Comparison of ENCODE assay signal across 12 mouse cellular contexts in the genomic region with DNA sequence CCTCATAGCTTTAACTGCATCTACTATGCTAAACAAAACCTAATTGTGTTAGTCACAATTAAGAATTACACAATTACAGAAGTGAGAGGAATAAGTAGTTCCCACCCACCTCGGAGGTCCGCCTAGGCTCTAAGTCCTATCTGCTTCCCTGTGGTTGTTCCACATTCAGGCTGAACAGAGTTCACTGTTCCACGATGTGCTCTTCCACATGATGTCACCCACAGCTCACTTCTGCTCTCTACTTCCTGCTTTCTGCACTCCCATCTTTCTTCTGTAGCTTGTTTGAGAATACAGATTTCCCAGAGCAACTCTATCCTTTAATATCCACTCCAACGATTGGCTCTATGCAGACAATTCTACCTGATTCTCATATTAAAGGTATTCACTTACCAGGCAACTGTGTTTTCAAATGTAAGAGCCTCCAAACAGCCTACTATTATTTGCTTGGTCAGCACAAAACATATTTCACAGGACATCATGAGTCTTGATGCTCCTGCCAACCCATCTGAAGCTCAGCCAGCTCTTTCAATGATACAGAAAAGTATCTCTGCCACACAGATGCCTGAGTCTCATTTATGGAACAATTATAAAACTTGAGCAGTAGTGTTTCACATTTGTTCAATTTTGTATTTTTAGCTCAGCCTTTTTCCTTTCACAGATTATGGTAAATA.
DNase-seq lines count a peak whose midpoint lies in the region; ATAC-seq and TF ChIP-seq lines count a peak whose summit lies in the region.
"Had no signal": no experiment of that assay in that cellular context is flagged by ENCODE, and none has a peak within 500 bp of the region (broad histone marks: within the 10 kb centered on the region; RNA-seq: fewer than 3 reads in every experiment).

No protein-coding gene starts in this region.

- H3K36me3 ChIP-seq in embryonic facial prominence, embryonic 15.5 days: no peaks in the 10 kb centered on the region
- H3K36me3 ChIP-seq in embryonic facial prominence, embryonic 10.5 days (replicated peaks): no peaks in the 10 kb centered on the region
- H3K36me3 ChIP-seq in hindbrain, postnatal 0 days (ENCODE audit: insufficient read depth, low read length): no peaks in the 10 kb centered on the region
- no peaks in the 10 kb centered on the region for H3K36me3 ChIP-seq in hindbrain, embryonic 16.5 days (ENCODE audit: control insufficient read depth, insufficient read depth, low read length)
- H3K36me3 ChIP-seq: liver, embryonic 13.5 days; stomach, embryonic 15.5 days had no signal

- 71% methylated on average over 4 of the region's 4 CpGs for WGBS in embryonic facial prominence, embryonic 15.5 days
- WGBS in embryonic facial prominence, embryonic 10.5 days: 88% methylated on average over 4 of the region's 4 CpGs
- WGBS in hindbrain, postnatal 0 days: 61% methylated on average over 4 of the region's 4 CpGs
- 74% methylated on average over 4 of the region's 4 CpGs for WGBS in hindbrain, embryonic 16.5 days

- TF ChIP-seq CTCF in hindbrain, postnatal 0 days (IDR thresholded peaks at IDR 0.05; ENCODE audit: low read depth): peak; percentile 23

- H3K4me2 ChIP-seq in embryonic facial prominence, embryonic 15.5 days (replicated peaks): no peak overlapping the region
- H3K4me2 ChIP-seq in hindbrain, postnatal 0 days (ENCODE audit: low read depth, low read length): no peak overlapping the region
- no peak overlapping the region for H3K4me2 ChIP-seq in hindbrain, embryonic 16.5 days (ENCODE audit: low read length)
- H3K4me2 ChIP-seq: liver, embryonic 13.5 days; stomach, embryonic 15.5 days had no signal

- ATAC-seq in embryonic facial prominence, embryonic 15.5 days (ENCODE audit: insufficient number of reproducible peaks, low FRiP score, low TSS enrichment, low read depth): no peak
- ATAC-seq in hindbrain, postnatal 0 days: 0 out of 2 replicates have a peak, but pooled peaks have one; percentile 40
- no peak for ATAC-seq in hindbrain, embryonic 16.5 days

- H3K9me3 ChIP-seq in embryonic facial prominence, embryonic 15.5 days (replicated peaks): no peaks in the 10 kb centered on the region
- no peaks in the 10 kb centered on the region for H3K9me3 ChIP-seq in embryonic facial prominence, embryonic 10.5 days
- no peaks in the 10 kb centered on the region for H3K9me3 ChIP-seq in hindbrain, postnatal 0 days (ENCODE audit: low read length)
- H3K9me3 ChIP-seq in hindbrain, embryonic 16.5 days (ENCODE audit: control insufficient read depth, low read length): no peaks in the 10 kb centered on the region
- H3K9me3 ChIP-seq: liver, embryonic 13.5 days; stomach, embryonic 15.5 days had no signal

- no peak for DNase-seq in embryonic facial prominence, embryonic 10.5 days (ENCODE audit: low spot score)
- DNase-seq in hindbrain, postnatal 0 days (ENCODE audit: low spot score): peak; percentile 36
- peak; percentile 15 for DNase-seq in retina, postnatal 1 day
- DNase-seq in retina, embryonic 14.5 days (ENCODE audit: low spot score): no peak
- no peak for DNase-seq in urinary bladder, adult 2 months (ENCODE audit: low spot score)
- DNase-seq in thymus, postnatal 36 days: no peak
- DNase-seq: B cell, adult 2 months; gastrocnemius, postnatal 14 days; liver, embryonic 13.5 days had no signal

- H3K4me3 ChIP-seq in embryonic facial prominence, embryonic 15.5 days (replicated peaks): no peak overlapping the region
- H3K4me3 ChIP-seq in embryonic facial prominence, embryonic 10.5 days: no peak overlapping the region
- no peak overlapping the region for H3K4me3 ChIP-seq in hindbrain, postnatal 0 days (ENCODE audit: low read length)
- H3K4me3 ChIP-seq in hindbrain, embryonic 16.5 days (ENCODE audit: low read length): no peak overlapping the region
- H3K4me3 ChIP-seq: liver, embryonic 13.5 days; stomach, embryonic 15.5 days had no signal

- no peaks in the 10 kb centered on the region for H3K4me1 ChIP-seq in embryonic facial prominence, embryonic 15.5 days
- H3K4me1 ChIP-seq in embryonic facial prominence, embryonic 10.5 days: no peaks in the 10 kb centered on the region
- 0 out of 2 replicates have a peak, but pooled peaks cover 3% of the 10 kb centered on the region for H3K4me1 ChIP-seq in hindbrain, postnatal 0 days (ENCODE audit: insufficient read depth, low read length)
- H3K4me1 ChIP-seq in hindbrain, embryonic 16.5 days (ENCODE audit: control insufficient read depth, insufficient read depth, low read depth, low read length): no peaks in the 10 kb centered on the region
- H3K4me1 ChIP-seq: liver, embryonic 13.5 days; stomach, embryonic 15.5 days had no signal

- H3K9ac ChIP-seq in embryonic facial prominence, embryonic 15.5 days: no peak overlapping the region
- H3K9ac ChIP-seq in hindbrain, postnatal 0 days (replicated peaks; ENCODE audit: low read length): no peak overlapping the region
- H3K9ac ChIP-seq in hindbrain, embryonic 16.5 days (ENCODE audit: low read depth, low read length): no peak overlapping the region
- H3K9ac ChIP-seq: liver, embryonic 13.5 days; stomach, embryonic 15.5 days had no signal

- H3K27me3 ChIP-seq in embryonic facial prominence, embryonic 15.5 days: no peaks in the 10 kb centered on the region
- H3K27me3 ChIP-seq in embryonic facial prominence, embryonic 10.5 days (replicated peaks; ENCODE audit: low read depth, poor library complexity, severe bottlenecking): no peaks in the 10 kb centered on the region
- H3K27me3 ChIP-seq in hindbrain, postnatal 0 days (ENCODE audit: insufficient read depth, low read length): no peaks in the 10 kb centered on the region
- H3K27me3 ChIP-seq in hindbrain, embryonic 16.5 days (replicated peaks; ENCODE audit: control insufficient read depth, insufficient read depth, low read length): no peaks in the 10 kb centered on the region
- H3K27me3 ChIP-seq: liver, embryonic 13.5 days; stomach, embryonic 15.5 days had no signal

- H3K27ac ChIP-seq in embryonic facial prominence, embryonic 15.5 days (replicated peaks): 0 out of 2 replicates have a peak overlapping the region, but pooled peaks have one; percentile 23
- no peak overlapping the region for H3K27ac ChIP-seq in embryonic facial prominence, embryonic 10.5 days (replicated peaks)
- no peak overlapping the region for H3K27ac ChIP-seq in hindbrain, postnatal 0 days
- no peak overlapping the region for H3K27ac ChIP-seq in hindbrain, embryonic 16.5 days (ENCODE audit: low read depth, low read length)
- H3K27ac ChIP-seq: liver, embryonic 13.5 days; stomach, embryonic 15.5 days had no signal

Comparison
In these comparisons a context has a peak if more than half of its experiments do, and no peak if none do; other contexts are left out.
1. DNase-seq: peak in hindbrain, postnatal 0 days (single experiment) and retina, postnatal 1 day (single experiment); none in embryonic facial prominence, embryonic 10.5 days (single experiment), retina, embryonic 14.5 days (single experiment), urinary bladder, adult 2 months (single experiment) and thymus, postnatal 36 days (0 of 2).